ENCODE assay signal across 9 mouse cellular contexts in genomic region chr11:97644834-97645233, GRCm38 (mm10). TPM values are rescaled to one million over a fixed set of nuclear protein-coding genes. Genes with fewer than 3 reads are reported as not detected.
DNase-seq lines count a peak whose midpoint lies in the region; ATAC-seq lines count a peak whose summit lies in the region.
"Had no signal": no experiment of that assay in that cellular context is flagged by ENCODE, and none has a peak within 500 bp of the region (broad histone marks: within the 10 kb centered on the region; RNA-seq: fewer than 3 reads in every experiment).

No protein-coding gene starts in this region.

- whole genome bisulfite sequencing in intestine, embryonic 14.5 days = 4% methylated on average over 6 of the region's 6 CpGs
- 6% methylated on average over 6 of the region's 6 CpGs for WGBS in intestine, embryonic 16.5 days
- under 1% methylated on average over 6 of the region's 6 CpGs for WGBS in neural tube, embryonic 11.5 days

- H3K36me3 ChIP-seq in intestine, embryonic 14.5 days (ENCODE audit: control insufficient read depth, insufficient read depth, low read length) = no peaks in the 10 kb centered on the region
- H3K36me3 ChIP-seq in intestine, embryonic 16.5 days (ENCODE audit: control insufficient read depth, insufficient read depth, low read length) = no peaks in the 10 kb centered on the region
- H3K36me3 ChIP-seq in neural tube, embryonic 11.5 days (ENCODE audit: control insufficient read depth, insufficient read depth, low read length) = no peaks in the 10 kb centered on the region
- H3K36me3 ChIP-seq: stomach, embryonic 15.5 days had no signal

- H3K27me3 ChIP-seq in intestine, embryonic 14.5 days (replicated peaks; ENCODE audit: control insufficient read depth, insufficient read depth, low read length) = no peaks in the 10 kb centered on the region
- no peaks in the 10 kb centered on the region for H3K27me3 ChIP-seq in intestine, embryonic 16.5 days (replicated peaks; ENCODE audit: control insufficient read depth, insufficient read depth, low read length)
- H3K27me3 ChIP-seq in neural tube, embryonic 11.5 days (ENCODE audit: control insufficient read depth, insufficient read depth, low read length) = no peaks in the 10 kb centered on the region
- H3K27me3 ChIP-seq: stomach, embryonic 15.5 days had no signal

- H3K4me1 ChIP-seq in intestine, embryonic 14.5 days (replicated peaks; ENCODE audit: control insufficient read depth, insufficient read depth, low read length) = no peaks in the 10 kb centered on the region
- no peaks in the 10 kb centered on the region for H3K4me1 ChIP-seq in intestine, embryonic 16.5 days (ENCODE audit: control insufficient read depth, insufficient read depth, low read length)
- no peaks in the 10 kb centered on the region for H3K4me1 ChIP-seq in neural tube, embryonic 11.5 days (ENCODE audit: control insufficient read depth, insufficient read depth, low read length)
- H3K4me1 ChIP-seq: stomach, embryonic 15.5 days had no signal

- H3K4me3 ChIP-seq in intestine, embryonic 14.5 days (ENCODE audit: low read depth, low read length) = no peak overlapping the region
- H3K4me3 ChIP-seq in intestine, embryonic 16.5 days (ENCODE audit: low read length) = no peak overlapping the region
- H3K4me3 ChIP-seq in neural tube, embryonic 11.5 days (ENCODE audit: low read depth, low read length) = no peak overlapping the region
- H3K4me3 ChIP-seq: stomach, embryonic 15.5 days had no signal

- peak; percentile 73 for DNase-seq in intestine, embryonic 14.5 days (ENCODE audit: low spot score)
- peak; percentile 80 to 82 for DNase-seq in B cell, adult 2 months
- DNase-seq in T-cell, adult 2 months (ENCODE audit: low spot score) = peak; percentile 67
- peak; percentile 82 for DNase-seq in embryo, embryonic 10.5 days (ENCODE audit: low spot score)
- peak; percentile 81 to 88 for DNase-seq in kidney, postnatal 25 days
- DNase-seq in neural tube, embryonic 11.5 days (ENCODE audit: low spot score) = peak; percentile 76

- H3K9ac ChIP-seq in intestine, embryonic 14.5 days (ENCODE audit: low read length) = no peak overlapping the region
- H3K9ac ChIP-seq in intestine, embryonic 16.5 days (ENCODE audit: low read depth, low read length) = no peak overlapping the region
- no peak overlapping the region for H3K9ac ChIP-seq in neural tube, embryonic 11.5 days (ENCODE audit: low read length)
- H3K9ac ChIP-seq: stomach, embryonic 15.5 days had no signal

- no peak overlapping the region for H3K4me2 ChIP-seq in intestine, embryonic 14.5 days (ENCODE audit: low read length)
- H3K4me2 ChIP-seq in intestine, embryonic 16.5 days (ENCODE audit: low read depth, low read length) = no peak overlapping the region
- H3K4me2 ChIP-seq in neural tube, embryonic 11.5 days (ENCODE audit: low read depth) = no peak overlapping the region
- H3K4me2 ChIP-seq: stomach, embryonic 15.5 days had no signal

- no peak overlapping the region for H3K27ac ChIP-seq in intestine, embryonic 14.5 days (ENCODE audit: low read depth)
- no peak overlapping the region for H3K27ac ChIP-seq in intestine, embryonic 16.5 days (ENCODE audit: low read length)
- H3K27ac ChIP-seq in neural tube, embryonic 11.5 days (ENCODE audit: low read depth, low read length) = no peak overlapping the region
- H3K27ac ChIP-seq: stomach, embryonic 15.5 days had no signal

- no peaks in the 10 kb centered on the region for H3K9me3 ChIP-seq in intestine, embryonic 14.5 days (ENCODE audit: control insufficient read depth, low read length)
- H3K9me3 ChIP-seq in intestine, embryonic 16.5 days (ENCODE audit: control insufficient read depth, low read length) = no peaks in the 10 kb centered on the region
- no peaks in the 10 kb centered on the region for H3K9me3 ChIP-seq in neural tube, embryonic 11.5 days (ENCODE audit: control insufficient read depth, low read length)
- H3K9me3 ChIP-seq: stomach, embryonic 15.5 days had no signal

- ATAC-seq in intestine, embryonic 14.5 days (replicated peaks; ENCODE audit: low FRiP score, low TSS enrichment, low read depth) = 0 out of 2 replicates have a peak, but pooled peaks have one; percentile 50
- ATAC-seq in intestine, embryonic 16.5 days = no peak
- ATAC-seq in neural tube, embryonic 11.5 days (ENCODE audit: insufficient read depth, low FRiP score, low TSS enrichment) = no peak
- no peak for ATAC-seq in frontal cortex, adult (ENCODE audit: low TSS enrichment)

RNA-seq across cellular contexts. Expression of gene Epop, which starts 15.3 kb away (rescaled TPM):
- polyA plus RNA-seq in intestine, embryonic 14.5 days (2014; fragmentation: Nextera tagmentation; extraction: Ambion mirVana) = 3.1 and 3.6 TPM in 2 replicates
- 1.1 and 1.3 TPM in 2 replicates for polyA plus RNA-seq in intestine, embryonic 16.5 days (2015; fragmentation: Nextera tagmentation; extraction: Ambion mirVana)
- polyA plus RNA-seq in neural tube, embryonic 11.5 days (2014; fragmentation: Nextera tagmentation; extraction: Ambion mirVana) = 9.7 and 11.0 TPM in 2 replicates

RNA-seq across cellular contexts. Expression of gene Mllt6, which starts 18.4 kb away (rescaled TPM):
- polyA plus RNA-seq in intestine, embryonic 14.5 days (2014; fragmentation: Nextera tagmentation; extraction: Ambion mirVana) = 4.6 and 4.8 TPM in 2 replicates
- 2.2 and 2.6 TPM in 2 replicates for polyA plus RNA-seq in intestine, embryonic 16.5 days (2015; fragmentation: Nextera tagmentation; extraction: Ambion mirVana)
- polyA plus RNA-seq in neural tube, embryonic 11.5 days (2014; fragmentation: Nextera tagmentation; extraction: Ambion mirVana) = 3.9 and 4.5 TPM in 2 replicates

RNA-seq across cellular contexts. Expression of gene Cisd3, which starts 40.8 kb away (rescaled TPM):
- polyA plus RNA-seq in intestine, embryonic 14.5 days (2014; fragmentation: Nextera tagmentation; extraction: Ambion mirVana) = 41.2 and 47.9 TPM in 2 replicates
- 120 and 135 TPM in 2 replicates for polyA plus RNA-seq in intestine, embryonic 16.5 days (2015; fragmentation: Nextera tagmentation; extraction: Ambion mirVana)
- 20.2 and 21.1 TPM in 2 replicates for polyA plus RNA-seq in neural tube, embryonic 11.5 days (2014; fragmentation: Nextera tagmentation; extraction: Ambion mirVana)

RNA-seq across cellular contexts. Expression of gene Pcgf2, which starts 55.5 kb away (rescaled TPM):
- 19.2 and 19.7 TPM in 2 replicates for polyA plus RNA-seq in intestine, embryonic 14.5 days (2014; fragmentation: Nextera tagmentation; extraction: Ambion mirVana)
- polyA plus RNA-seq in intestine, embryonic 16.5 days (2015; fragmentation: Nextera tagmentation; extraction: Ambion mirVana) = 11.9 and 12.1 TPM in 2 replicates
- 17.5 and 17.8 TPM in 2 replicates for polyA plus RNA-seq in neural tube, embryonic 11.5 days (2014; fragmentation: Nextera tagmentation; extraction: Ambion mirVana)

RNA-seq across cellular contexts. Expression of gene Psmb3, which starts 58.4 kb away (rescaled TPM):
- 473 and 491 TPM in 2 replicates for polyA plus RNA-seq in intestine, embryonic 14.5 days (2014; fragmentation: Nextera tagmentation; extraction: Ambion mirVana)
- polyA plus RNA-seq in intestine, embryonic 16.5 days (2015; fragmentation: Nextera tagmentation; extraction: Ambion mirVana) = 419 and 429 TPM in 2 replicates
- polyA plus RNA-seq in neural tube, embryonic 11.5 days (2014; fragmentation: Nextera tagmentation; extraction: Ambion mirVana) = 545 and 553 TPM in 2 replicates
